Comparison of ENCODE assay signal across 16 mouse cellular contexts in the genomic region with DNA sequence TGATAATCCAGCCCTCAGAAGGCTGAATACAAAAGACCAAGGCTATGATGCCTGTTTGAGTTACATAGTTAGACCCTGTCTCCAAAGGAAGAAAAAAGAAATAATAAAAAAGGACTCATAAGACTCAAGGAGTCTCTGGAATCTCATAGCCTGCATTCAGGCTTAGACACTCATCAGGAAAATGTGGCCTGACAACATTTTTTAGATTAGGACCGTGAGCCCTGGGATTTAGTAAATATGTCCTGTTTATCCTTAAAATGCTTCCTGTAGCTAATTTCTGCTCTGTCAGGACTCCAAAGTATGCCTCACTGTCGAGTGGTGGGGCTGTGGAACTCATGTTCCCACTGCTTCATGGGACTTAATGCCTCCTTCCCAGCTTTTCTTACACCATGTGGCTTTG.
"Had no signal": no experiment of that assay in that cellular context is flagged by ENCODE, and none has a peak within 500 bp of the region (broad histone marks: within the 10 kb centered on the region; RNA-seq: fewer than 3 reads in every experiment).

No protein-coding gene starts in this region.

- H3K27ac ChIP-seq: neural tube, embryonic 13.5 days; neural tube, embryonic 15.5 days; stomach, embryonic 15.5 days; stomach, postnatal 0 days had no signal

- H3K36me3 ChIP-seq: neural tube, embryonic 13.5 days; neural tube, embryonic 15.5 days; stomach, embryonic 15.5 days had no signal

- H3K4me3 ChIP-seq: neural tube, embryonic 13.5 days; neural tube, embryonic 15.5 days; stomach, embryonic 15.5 days had no signal

- H3K4me2 ChIP-seq: neural tube, embryonic 13.5 days; neural tube, embryonic 15.5 days; stomach, embryonic 15.5 days had no signal

- H3K4me1 ChIP-seq: neural tube, embryonic 13.5 days; neural tube, embryonic 15.5 days; stomach, embryonic 15.5 days had no signal

- H3K9me3 ChIP-seq: neural tube, embryonic 13.5 days; neural tube, embryonic 15.5 days; stomach, embryonic 15.5 days had no signal

- DNase-seq: retina, postnatal 1 day; right cerebral cortex, adult 18-20 months; right cerebral cortex, postnatal 14 days; right cerebral cortex, postnatal 25 days; right cerebral cortex, postnatal 4 days; spleen, adult 18-20 months; thymus, adult 18-20 months; thymus, adult 2 months; thymus, postnatal 14 days; thymus, postnatal 25 days; thymus, postnatal 36 days; thymus, postnatal 4 days had no signal

- H3K27me3 ChIP-seq: neural tube, embryonic 13.5 days; neural tube, embryonic 15.5 days; stomach, embryonic 15.5 days had no signal

- H3K9ac ChIP-seq: neural tube, embryonic 13.5 days; neural tube, embryonic 15.5 days; stomach, embryonic 15.5 days had no signal
